Comparison of ENCODE assay signal across 9 mouse cellular contexts in the genomic region with DNA sequence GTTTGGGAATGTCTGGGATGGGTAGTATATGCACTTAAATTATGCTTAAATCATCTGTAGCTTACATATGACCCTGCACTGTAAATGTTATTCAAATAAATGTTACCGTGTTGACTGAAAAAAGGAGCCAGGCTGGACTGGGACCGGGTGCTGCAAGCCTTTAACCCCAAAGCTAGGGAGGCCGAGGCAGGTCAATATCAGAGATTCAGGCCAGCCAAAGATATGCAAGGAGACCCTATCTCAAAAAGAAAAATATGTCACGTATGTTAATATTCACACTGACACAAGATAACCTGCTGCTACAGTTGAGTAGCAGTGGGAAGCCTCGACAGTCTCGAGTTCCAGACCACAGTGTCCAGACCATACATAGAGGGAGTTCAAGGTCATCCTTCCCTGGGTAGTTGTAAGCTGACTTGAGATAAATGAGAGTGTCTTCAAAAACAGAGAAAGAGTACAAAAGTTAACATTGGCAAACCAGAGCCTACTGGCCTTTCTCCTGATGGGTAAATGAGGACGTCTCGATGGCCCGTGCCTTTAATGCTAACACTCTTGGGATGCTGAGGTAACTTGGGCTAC. TPM values are rescaled to one million over a fixed set of nuclear protein-coding genes. Genes with fewer than 3 reads are reported as not detected.
DNase-seq lines count a peak whose midpoint lies in the region; ATAC-seq lines count a peak whose summit lies in the region.
"Had no signal": no experiment of that assay in that cellular context is flagged by ENCODE, and none has a peak within 500 bp of the region (broad histone marks: within the 10 kb centered on the region; RNA-seq: fewer than 3 reads in every experiment).

No protein-coding gene starts in this region.

- no peaks in the 10 kb centered on the region for H3K27me3 ChIP-seq in heart, embryonic 14.5 days (ENCODE audit: control insufficient read depth, insufficient read depth, low read length)
- H3K27me3 ChIP-seq in hindbrain, embryonic 13.5 days: no peaks in the 10 kb centered on the region
- H3K27me3 ChIP-seq in midbrain, embryonic 12.5 days: no peaks in the 10 kb centered on the region

- H3K9me3 ChIP-seq in heart, embryonic 14.5 days (ENCODE audit: control insufficient read depth, low read length): no peaks in the 10 kb centered on the region
- no peaks in the 10 kb centered on the region for H3K9me3 ChIP-seq in hindbrain, embryonic 13.5 days
- H3K9me3 ChIP-seq in midbrain, embryonic 12.5 days: no peaks in the 10 kb centered on the region

- peak overlapping the region; percentile 84 for H3K9ac ChIP-seq in heart, embryonic 14.5 days (ENCODE audit: low read length)
- H3K9ac ChIP-seq in hindbrain, embryonic 13.5 days: peak overlapping the region; percentile 89
- H3K9ac ChIP-seq in midbrain, embryonic 12.5 days (replicated peaks): peak overlapping the region; percentile 82; the same call in 1 of the 2 replicates

- intact Hi-C loops in gastrocnemius, postnatal 36 days (cut with DNase I): no loop called here

- ATAC-seq in heart, embryonic 14.5 days (ENCODE audit: insufficient number of reproducible peaks, insufficient read depth, low FRiP score, low read depth): no peak
- ATAC-seq in hindbrain, embryonic 13.5 days (ENCODE audit: low FRiP score): no peak
- ATAC-seq in midbrain, embryonic 12.5 days (ENCODE audit: low FRiP score, low read depth): no peak
- no peak for ATAC-seq in megakaryocyte progenitor cell, adult 5-6 weeks (replicated peaks; ENCODE audit: poor library complexity)

- H3K4me3 ChIP-seq in heart, embryonic 14.5 days (ENCODE audit: control insufficient read depth in 1 of 2, insufficient read depth in 1 of 2, low read depth in 1 of 2, low read length in 2 of 2): peak overlapping the region in 1 of 2 experiments; percentile 68; a peak in 2 of 4 replicates
- H3K4me3 ChIP-seq in hindbrain, embryonic 13.5 days: peak overlapping the region; percentile 85
- H3K4me3 ChIP-seq in midbrain, embryonic 12.5 days: peak overlapping the region; percentile 82

- H3K27ac ChIP-seq in heart, embryonic 14.5 days (replicated peaks in 1 of 2; ENCODE audit: control insufficient read depth in 1 of 2, insufficient read depth in 1 of 2, low read depth in 2 of 2, low read length in 2 of 2): peak overlapping the region in 1 of 2 experiments; percentile 91; a peak in 1 of 4 replicates
- H3K27ac ChIP-seq in hindbrain, embryonic 13.5 days: no peak overlapping the region; the same call in 1 of the 2 replicates
- peak overlapping the region; percentile 25; the same call in 1 of the 2 replicates for H3K27ac ChIP-seq in midbrain, embryonic 12.5 days (replicated peaks)

- H3K36me3 ChIP-seq in heart, embryonic 14.5 days (ENCODE audit: control insufficient read depth, insufficient read depth, low read length): peaks cover 17% of the 10 kb centered on the region
- H3K36me3 ChIP-seq in hindbrain, embryonic 13.5 days: peaks cover 3% of the 10 kb centered on the region
- peaks cover 9% of the 10 kb centered on the region for H3K36me3 ChIP-seq in midbrain, embryonic 12.5 days

- no peak for DNase-seq in heart, adult 8-10 months (ENCODE audit: low spot score)
- DNase-seq in ZHBTc4 (ENCODE audit: low read depth, low spot score): peak; percentile 66
- no peak for DNase-seq in thymus, postnatal 14 days
- DNase-seq in gastrocnemius, postnatal 36 days: no peak

- H3K4me2 ChIP-seq in heart, embryonic 14.5 days (ENCODE audit: low read length): peak overlapping the region; percentile 75
- peak overlapping the region; percentile 81 for H3K4me2 ChIP-seq in hindbrain, embryonic 13.5 days
- peak overlapping the region; percentile 87 for H3K4me2 ChIP-seq in midbrain, embryonic 12.5 days (replicated peaks)

- WGBS in heart, embryonic 14.5 days: 59% methylated on average over 9 of the region's 9 CpGs
- 57% methylated on average over 9 of the region's 9 CpGs for WGBS in hindbrain, embryonic 13.5 days
- 62% methylated on average over 9 of the region's 9 CpGs for WGBS in midbrain, embryonic 12.5 days

- H3K4me1 ChIP-seq in heart, embryonic 14.5 days (ENCODE audit: control insufficient read depth in 2 of 2, insufficient read depth in 2 of 2, low read length in 2 of 2): peaks cover 12 to 22% of the 10 kb centered on the region in 2 experiments
- peaks cover 26% of the 10 kb centered on the region for H3K4me1 ChIP-seq in hindbrain, embryonic 13.5 days (replicated peaks)
- H3K4me1 ChIP-seq in midbrain, embryonic 12.5 days: peaks cover 28% of the 10 kb centered on the region

RNA-seq across cellular contexts. Expression of gene Trp53, which starts 2.2 kb away (rescaled TPM):
- polyA plus RNA-seq in heart, embryonic 14.5 days (2014; fragmentation: Nextera tagmentation; extraction: Ambion mirVana): 71.2 and 71.9 TPM in 2 replicates
- 10 to 100 TPM; 12.8 to 16.3 (median 14.1) TPM for total RNA-seq in heart, adult 8-10 months (2022)
- polyA plus RNA-seq in hindbrain, embryonic 13.5 days (2015; fragmentation: Nextera tagmentation; extraction: Ambion mirVana): 76.3 and 78.1 TPM in 2 replicates
- 109 and 117 TPM in 2 replicates for polyA plus RNA-seq in midbrain, embryonic 12.5 days (2016; fragmentation: Nextera tagmentation; extraction: Ambion mirVana)
- 10 to 100 TPM; 10.7 to 15.8 TPM for total RNA-seq in gastrocnemius, postnatal 36 days (2021)
- 124 and 173 TPM in 2 replicates for total RNA-seq in megakaryocyte progenitor cell, adult 5-6 weeks (2015)
- 65.1 and 65.6 TPM in 2 replicates for total RNA-seq in megakaryocyte progenitor cell, adult 5-6 weeks (2017)

RNA-seq across cellular contexts. Expression of gene Wrap53, which starts 2.3 kb away (rescaled TPM):
- polyA plus RNA-seq in heart, embryonic 14.5 days (2014; fragmentation: Nextera tagmentation; extraction: Ambion mirVana): 11.1 and 14.3 TPM in 2 replicates
- total RNA-seq in heart, adult 8-10 months (2022): 1 to 10 TPM; 4.6 to 6.7 (median 5.6) TPM
- 23.0 and 24.2 TPM in 2 replicates for polyA plus RNA-seq in hindbrain, embryonic 13.5 days (2015; fragmentation: Nextera tagmentation; extraction: Ambion mirVana)
- 29.6 and 33.2 TPM in 2 replicates for polyA plus RNA-seq in midbrain, embryonic 12.5 days (2016; fragmentation: Nextera tagmentation; extraction: Ambion mirVana)
- 1 to 10 TPM; 2.6 to 2.8 TPM for total RNA-seq in gastrocnemius, postnatal 36 days (2021)
- total RNA-seq in megakaryocyte progenitor cell, adult 5-6 weeks (2015): 16.2 and 18.3 TPM in 2 replicates
- 6.2 and 6.9 TPM in 2 replicates for total RNA-seq in megakaryocyte progenitor cell, adult 5-6 weeks (2017)

RNA-seq across cellular contexts. Expression of gene Efnb3, which starts 22.3 kb away (rescaled TPM):
- polyA plus RNA-seq in heart, embryonic 14.5 days (2014; fragmentation: Nextera tagmentation; extraction: Ambion mirVana): 14.2 and 20.4 TPM in 2 replicates
- total RNA-seq in heart, adult 8-10 months (2022): 100 to 1,000 TPM; 105 to 137 (median 128) TPM
- 90.1 and 92.0 TPM in 2 replicates for polyA plus RNA-seq in hindbrain, embryonic 13.5 days (2015; fragmentation: Nextera tagmentation; extraction: Ambion mirVana)
- polyA plus RNA-seq in midbrain, embryonic 12.5 days (2016; fragmentation: Nextera tagmentation; extraction: Ambion mirVana): 78.3 and 84.6 TPM in 2 replicates
- total RNA-seq in gastrocnemius, postnatal 36 days (2021): under 1 TPM; 0.23 to 0.62 TPM
- 0.15 TPM in 1 of 2 replicates, not detected in the other for total RNA-seq in megakaryocyte progenitor cell, adult 5-6 weeks (2015)
- total RNA-seq in megakaryocyte progenitor cell, adult 5-6 weeks (2017): 0.24 and 0.33 TPM in 2 replicates
- total RNA-seq: liver, adult 2 months had no signal

RNA-seq across cellular contexts. Expression of gene Atp1b2, which starts 23.4 kb away (rescaled TPM):
- 31.5 and 33.8 TPM in 2 replicates for polyA plus RNA-seq in heart, embryonic 14.5 days (2014; fragmentation: Nextera tagmentation; extraction: Ambion mirVana)
- 10 to 100 TPM; 12.4 to 16.3 (median 13.1) TPM for total RNA-seq in heart, adult 8-10 months (2022)
- 27.6 and 29.7 TPM in 2 replicates for polyA plus RNA-seq in hindbrain, embryonic 13.5 days (2015; fragmentation: Nextera tagmentation; extraction: Ambion mirVana)
- 11.4 and 15.2 TPM in 2 replicates for polyA plus RNA-seq in midbrain, embryonic 12.5 days (2016; fragmentation: Nextera tagmentation; extraction: Ambion mirVana)
- 100 to 1,000 TPM; 380 to 461 TPM for total RNA-seq in gastrocnemius, postnatal 36 days (2021)
- 19.6 and 44.5 TPM in 2 replicates for total RNA-seq in megakaryocyte progenitor cell, adult 5-6 weeks (2015)
- 2.0 and 4.0 TPM in 2 replicates for total RNA-seq in megakaryocyte progenitor cell, adult 5-6 weeks (2017)

RNA-seq across cellular contexts. Expression of gene Dnah2, which starts 33.4 kb away (rescaled TPM):
- 0.13 and 0.36 TPM in 2 replicates for polyA plus RNA-seq in heart, embryonic 14.5 days (2014; fragmentation: Nextera tagmentation; extraction: Ambion mirVana)
- total RNA-seq in heart, adult 8-10 months (2022): under 1 TPM; 0.22 to 0.66 (median 0.40) TPM
- polyA plus RNA-seq in hindbrain, embryonic 13.5 days (2015; fragmentation: Nextera tagmentation; extraction: Ambion mirVana): 2.1 and 2.7 TPM in 2 replicates
- 1.9 and 2.3 TPM in 2 replicates for polyA plus RNA-seq in midbrain, embryonic 12.5 days (2016; fragmentation: Nextera tagmentation; extraction: Ambion mirVana)
- total RNA-seq in gastrocnemius, postnatal 36 days (2021): under 1 TPM; 0.13 to 0.27 TPM
- total RNA-seq in megakaryocyte progenitor cell, adult 5-6 weeks (2015): 0.07 TPM in 1 of 2 replicates, not detected in the other
- under 0.01 TPM in 1 of 2 replicates, not detected in the other for total RNA-seq in megakaryocyte progenitor cell, adult 5-6 weeks (2017)

Comparison
In these comparisons a context has a peak if more than half of its experiments do, and no peak if none do; other contexts are left out.
1. RNA of gene Efnb3, which starts 22.3 kb away (total RNA-seq): 105 to 137 TPM in heart, adult 8-10 months; 0.23 to 0.62 TPM in gastrocnemius, postnatal 36 days and 0.15 to 0.33 TPM in megakaryocyte progenitor cell, adult 5-6 weeks; every median in the first group is over 10 times any median in the second.
2. Peak in every context shown above with its lines, with median percentiles within 50 percentile points of each other: H3K4me2 ChIP-seq and H3K9ac ChIP-seq.